Mouse (Mus musculus) lung, embryonic 14.5 days (tissue): Measurements from ENCODE around the gene Acly. TPM values are rescaled to one million over a fixed set of nuclear protein-coding genes. Genes with fewer than 3 reads are reported as not detected.

ENCODE experiments used
- ATAC-seq: fragments of 200-750 bp; cut with Nextera tagmentation; 2 replicates; pipeline ENCODE4 v1.8.0; 2017; ENCODE audit warnings: mild to moderate bottlenecking, moderate TSS enrichment, moderate library complexity; ENCODE audit not compliant: insufficient read depth
- DNase-seq: peaks from one replicate; pipeline ENCODE4 v3.0.0-alpha.2; 2015
- H3K27ac ChIP-seq: fragments of 300-500 bp; sonication (generic); 2 replicates; pipeline ENCODE4 v1.5.1; 2014; ENCODE audit warnings: low read depth, mild to moderate bottlenecking, moderate library complexity
- H3K27me3 ChIP-seq: fragments of 300-500 bp; sonication (generic); 2 replicates; pipeline ENCODE4 v1.6.1; 2014; ENCODE audit warnings: low read length, control low read depth; ENCODE audit not compliant: insufficient read depth
- H3K36me3 ChIP-seq: fragments of 300-500 bp; sonication (generic); 2 replicates; pipeline ENCODE4 v1.6.1; 2014; ENCODE audit warnings: control low read depth; ENCODE audit not compliant: insufficient read depth
- H3K4me1 ChIP-seq: fragments of 300-500 bp; sonication (generic); 2 replicates; pipeline ENCODE4 v1.6.1; 2014; ENCODE audit warnings: antibody characterized with exemption, control low read depth; ENCODE audit not compliant: insufficient read depth
- H3K4me2 ChIP-seq: fragments of 300-500 bp; sonication (generic); 2 replicates; pipeline ENCODE4 v1.6.1; 2014; ENCODE audit warnings: mild to moderate bottlenecking
- H3K4me3 ChIP-seq: fragments of 300-500 bp; sonication (generic); 2 replicates; pipeline ENCODE4 v1.5.1; 2014; ENCODE audit warnings: low read depth, low read length
- H3K9ac ChIP-seq: fragments of 300-500 bp; sonication (generic); 2 replicates; pipeline ENCODE4 v1.6.1; 2014
- H3K9me3 ChIP-seq: fragments of 300-500 bp; sonication (generic); 2 replicates; pipeline ENCODE4 v1.6.1; 2016; ENCODE audit warnings: low read depth, low read length, control low read depth
- CTCF ChIP-seq: IDR thresholded peaks from 2 replicates; pipeline ENCODE4 v1.5.1; 2016; ENCODE audit warnings: antibody characterized with exemption, low read depth
- WGBS: fragments of 180-500 bp; shearing (Covaris S2); extraction: QIAGEN DNeasy Blood & Tissue Kit; methylation state at CpG from one replicate; pipeline ENCODE4 v1.1.7; 2014; 5-methylcytosine and 5-hydroxymethylcytosine counted together
- polyA plus RNA-seq: library from polyadenylated mRNA; unstranded; fragments of >200 nt; fragmentation: Nextera tagmentation; extraction: Ambion mirVana; gene quantifications from 2 replicates; pipeline ENCODE4 v1.2.1, GENCODE M21; 2014

Acly gene
- polyA plus RNA-seq, 1 experiment from 2014 or later: 146 TPM

DNA sequence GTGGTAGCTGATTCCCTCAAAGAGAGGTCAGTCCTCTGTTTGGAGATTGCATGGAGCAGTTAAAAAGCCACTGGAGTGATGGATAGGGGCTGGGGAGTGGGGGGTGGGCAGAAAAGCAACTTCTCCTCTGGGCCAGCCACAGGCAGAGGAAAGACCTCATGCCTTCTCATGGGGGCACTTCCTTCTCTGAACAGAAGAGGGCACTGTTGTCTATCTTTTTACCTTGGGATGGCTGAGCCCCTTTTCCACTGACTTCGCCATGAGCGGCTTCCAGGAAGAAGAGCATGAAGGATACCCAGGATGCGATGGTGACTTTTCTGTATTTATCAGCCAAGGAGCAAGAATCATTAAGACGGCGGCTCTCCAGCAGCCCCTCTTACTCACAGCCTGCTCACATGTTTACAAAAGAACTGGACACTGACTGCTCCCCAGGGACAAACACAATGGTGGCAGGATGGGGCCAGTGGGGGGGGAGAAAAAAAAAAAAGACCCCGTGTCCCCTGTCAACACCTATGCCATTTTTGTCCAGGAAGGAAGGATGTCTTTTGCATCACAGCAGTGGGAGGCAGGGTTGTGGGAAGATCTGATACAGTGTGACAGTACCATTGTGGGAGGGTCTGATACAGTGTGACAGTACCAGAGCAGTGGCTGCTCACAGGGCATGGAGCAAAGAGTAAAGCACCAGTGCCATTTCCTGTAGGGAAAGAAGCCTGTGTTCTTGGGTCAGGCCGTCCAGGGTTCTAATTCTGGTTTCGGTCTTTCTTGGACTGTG lies 42.8 kb upstream of the Acly start:
- H3K4me1 ChIP-seq: peaks cover 3% of the 10 kb centered on the region; the same call in 1 of the 2 replicates
- no peaks in the 10 kb centered on the region for H3K36me3 ChIP-seq
- H3K27ac ChIP-seq: no peak overlapping the region
- 0 out of 2 replicates have a peak, but pooled peaks have one; percentile 35 for ATAC-seq
- 6% methylated on average over 8 of the region's 8 CpGs for WGBS
- peak; percentile 91 for TF ChIP-seq CTCF
- peak; percentile 93 for DNase-seq
- peaks cover 3% of the 10 kb centered on the region; the same call in 1 of the 2 replicates for H3K27me3 ChIP-seq
- peak overlapping the region; percentile 3; the same call in 1 of the 2 replicates for H3K4me3 ChIP-seq
- no peak overlapping the region for H3K9ac ChIP-seq
- no peaks in the 10 kb centered on the region for H3K9me3 ChIP-seq
- H3K4me2 ChIP-seq: peak overlapping the region; percentile 50

DNA sequence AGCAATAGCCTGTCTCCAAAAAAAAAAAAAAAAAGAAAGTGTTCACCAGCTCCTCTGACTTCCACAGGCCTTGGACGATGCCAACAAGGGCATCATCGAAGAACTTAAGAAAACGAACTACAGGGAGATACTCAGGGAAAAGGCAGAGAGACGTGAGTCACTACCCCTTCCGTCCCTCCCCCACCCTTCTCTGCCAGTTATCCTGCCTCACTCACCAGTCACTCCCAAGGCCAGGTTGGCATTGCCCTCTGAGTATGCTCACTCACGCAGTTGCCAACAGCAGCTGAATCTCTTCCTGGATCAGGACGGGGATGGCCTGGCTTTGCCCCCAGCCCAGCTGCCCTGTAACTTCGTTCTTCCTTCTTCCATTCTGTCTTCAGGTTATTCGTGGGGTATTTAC lies 42.0 kb upstream of the Acly start:
- Histone ChIP-seq H3K4me3 (no peak overlapping the region), H3K36me3 (no peaks in the 10 kb centered on the region), H3K4me2 (no peak overlapping the region), H3K27ac (no peak overlapping the region), H3K27me3 (peaks cover 3% of the 10 kb centered on the region; the same call in 1 of the 2 replicates), H3K9ac (no peak overlapping the region), H3K4me1 (no peaks in the 10 kb centered on the region), H3K9me3 (no peaks in the 10 kb centered on the region)
- no peak for TF ChIP-seq CTCF
- DNase-seq (no peak), ATAC-seq (no peak)
- WGBS: 58% methylated on average over 9 of the region's 9 CpGs

DNA sequence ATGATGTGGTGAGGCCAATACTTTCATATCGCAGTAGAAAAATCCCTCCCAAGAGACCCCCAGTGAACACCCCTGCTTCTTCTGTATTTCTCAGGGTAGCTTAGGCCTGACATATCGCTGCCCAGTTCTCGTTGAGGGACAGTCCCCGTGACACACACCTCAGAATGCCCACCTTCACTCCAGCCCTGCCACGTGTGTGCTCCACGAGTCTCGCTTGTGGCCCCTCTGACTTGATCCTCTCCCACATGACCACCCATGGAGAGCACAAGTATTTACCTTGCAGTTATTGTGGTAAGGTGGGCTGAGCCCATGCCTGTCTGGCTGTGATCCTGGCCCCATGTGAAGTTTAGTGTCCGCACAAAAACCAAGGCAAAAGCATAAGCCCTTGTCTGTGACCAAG lies 40.9 kb upstream of the Acly start:
- Histone ChIP-seq H3K27me3 (peaks cover 3% of the 10 kb centered on the region; the same call in 1 of the 2 replicates), H3K4me2 (no peak overlapping the region), H3K4me1 (no peaks in the 10 kb centered on the region), H3K36me3 (no peaks in the 10 kb centered on the region), H3K9ac (no peak overlapping the region), H3K4me3 (no peak overlapping the region), H3K27ac (no peak overlapping the region), H3K9me3 (no peaks in the 10 kb centered on the region)
- TF ChIP-seq CTCF: no peak
- ATAC-seq (no peak), DNase-seq (no peak)
- 79% methylated on average over 8 of the region's 8 CpGs for WGBS

DNA sequence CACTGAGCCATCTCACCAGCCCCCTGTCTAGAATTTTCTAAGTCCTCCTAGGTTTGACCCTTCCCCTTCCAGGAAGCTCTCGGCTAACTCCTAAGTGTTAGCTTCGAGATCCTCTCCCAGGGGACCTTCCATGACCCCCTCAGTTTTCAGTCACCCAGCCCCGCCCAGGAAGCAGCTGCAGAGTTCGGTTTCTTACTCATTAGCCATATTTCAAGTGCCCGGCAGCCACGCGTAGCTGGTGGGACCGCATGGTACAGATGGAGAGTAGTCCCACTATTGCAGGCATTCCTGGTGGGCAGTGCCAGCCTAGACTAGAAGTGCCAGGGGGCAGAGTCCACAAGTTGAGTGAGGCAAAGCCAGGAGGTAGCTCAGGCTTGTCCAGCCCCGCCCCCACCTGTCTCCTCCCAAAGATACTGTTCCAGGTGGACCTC lies 40.0 kb upstream of the Acly start:
- 34% methylated on average over 9 of the region's 9 CpGs for whole genome bisulfite sequencing
- Histone ChIP-seq H3K27me3 (peaks cover 3% of the 10 kb centered on the region; the same call in 1 of the 2 replicates), H3K4me2 (no peak overlapping the region), H3K4me1 (no peaks in the 10 kb centered on the region), H3K4me3 (no peak overlapping the region), H3K36me3 (no peaks in the 10 kb centered on the region), H3K27ac (no peak overlapping the region), H3K9me3 (no peaks in the 10 kb centered on the region), H3K9ac (no peak overlapping the region)
- ATAC-seq (no peak), DNase-seq (no peak)
- TF ChIP-seq CTCF: no peak

DNA sequence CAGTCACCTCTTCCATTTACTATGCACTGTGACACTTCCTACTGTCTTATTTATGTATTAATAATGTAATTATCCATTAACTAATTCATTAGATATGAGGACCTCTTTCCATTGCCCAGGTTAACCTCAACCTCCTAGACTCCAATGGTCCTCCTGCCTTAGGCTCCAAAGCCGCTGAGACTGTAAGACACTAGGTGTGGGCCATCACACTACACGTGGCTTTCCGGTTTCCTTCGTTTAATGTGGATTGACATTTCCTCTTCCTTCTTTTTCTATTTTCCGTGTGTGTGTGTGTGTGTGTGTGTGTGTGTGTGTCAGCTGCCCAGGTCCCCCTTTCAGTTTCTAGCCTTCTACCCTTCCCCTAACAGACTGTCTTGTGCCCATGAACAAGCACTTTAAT lies 39.4 kb upstream of the Acly start:
- no peaks in the 10 kb centered on the region for H3K9me3 ChIP-seq
- no peak overlapping the region for H3K9ac ChIP-seq
- DNase-seq (no peak), ATAC-seq (no peak)
- no peak overlapping the region for H3K4me3 ChIP-seq
- no peaks in the 10 kb centered on the region for H3K36me3 ChIP-seq
- H3K27me3 ChIP-seq: peaks cover 3% of the 10 kb centered on the region; the same call in 1 of the 2 replicates
- TF ChIP-seq CTCF: no peak
- H3K27ac ChIP-seq: no peak overlapping the region
- no peaks in the 10 kb centered on the region for H3K4me1 ChIP-seq
- H3K4me2 ChIP-seq: no peak overlapping the region
- 63% methylated on average over 5 of the region's 5 CpGs for WGBS

DNA sequence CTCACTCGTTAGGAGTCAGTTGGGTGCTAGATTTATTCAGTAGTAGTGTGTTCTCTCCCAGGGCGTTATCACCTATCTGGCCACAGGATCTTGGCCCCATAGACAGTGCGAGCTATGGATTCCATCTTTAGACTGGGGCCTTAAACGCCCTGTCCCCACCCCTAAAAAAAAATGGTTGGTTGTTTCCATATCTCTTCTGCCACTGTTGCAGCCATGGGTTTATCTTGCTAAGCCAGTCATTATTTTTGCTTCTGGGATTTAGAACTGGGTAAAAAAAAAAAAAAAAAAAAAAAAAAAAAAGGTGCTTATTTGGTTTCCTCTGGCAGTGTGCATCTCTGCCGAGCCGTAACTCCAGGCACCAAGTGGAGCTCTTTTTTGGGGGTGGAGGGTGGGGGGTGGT lies 36.9 kb upstream of the Acly start:
- H3K9ac ChIP-seq: no peak overlapping the region
- whole genome bisulfite sequencing: 80% methylated on average over 6 of the region's 6 CpGs
- no peak overlapping the region for H3K27ac ChIP-seq
- H3K9me3 ChIP-seq: no peaks in the 10 kb centered on the region
- no peak for TF ChIP-seq CTCF
- no peaks in the 10 kb centered on the region for H3K4me1 ChIP-seq
- H3K36me3 ChIP-seq: no peaks in the 10 kb centered on the region
- ATAC-seq: no peak
- H3K4me2 ChIP-seq: no peak overlapping the region
- H3K27me3 ChIP-seq: no peaks in the 10 kb centered on the region
- DNase-seq: no peak
- H3K4me3 ChIP-seq: no peak overlapping the region

DNA sequence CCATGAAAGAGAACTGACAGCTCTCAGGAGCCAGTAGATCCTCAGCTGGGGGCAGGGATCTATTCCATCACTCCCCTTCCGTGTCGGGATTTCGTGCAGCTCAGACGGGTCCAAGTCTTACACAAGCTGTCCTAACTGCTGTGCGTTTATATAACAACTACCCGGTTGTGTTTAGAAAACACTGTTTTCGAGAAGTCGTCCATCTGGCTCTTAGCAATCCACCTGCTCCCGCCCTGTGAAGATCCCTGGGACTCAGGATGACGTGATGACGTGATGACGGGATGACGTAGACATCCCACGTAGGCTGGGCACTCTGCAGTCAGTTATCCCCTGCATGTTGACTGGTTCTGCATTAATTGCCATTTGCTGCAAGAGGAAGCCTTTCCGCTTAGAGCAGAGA lies 36.5 kb upstream of the Acly start:
- H3K9ac ChIP-seq: no peak overlapping the region
- ATAC-seq (no peak), DNase-seq (no peak)
- no peak for TF ChIP-seq CTCF
- no peak overlapping the region for H3K4me2 ChIP-seq
- H3K9me3 ChIP-seq: no peaks in the 10 kb centered on the region
- no peak overlapping the region for H3K4me3 ChIP-seq
- no peaks in the 10 kb centered on the region for H3K4me1 ChIP-seq
- WGBS: 51% methylated on average over 15 of the region's 15 CpGs
- H3K27me3 ChIP-seq: no peaks in the 10 kb centered on the region
- no peak overlapping the region for H3K27ac ChIP-seq
- no peaks in the 10 kb centered on the region for H3K36me3 ChIP-seq
